Mouse (Mus musculus) hindbrain, embryonic 16.5 days (tissue): Measurements from ENCODE around the gene Spc24. TPM values are rescaled to one million over a fixed set of nuclear protein-coding genes. Genes with fewer than 3 reads are reported as not detected.
A peak's percentile ranks its signal among the peaks of the same experiment; 100 is the strongest.
"Not testable (repeated sequence)": the region's sequence is repeated elsewhere in the genome, so short reads cannot be mapped to it uniquely, and the experiment has no call there.

Experiments used
- ATAC-seq: fragments of 200-750 bp; cut with Nextera tagmentation; 2 replicates; pipeline ENCODE4 v1.8.0; 2017; ENCODE audit warnings: moderate TSS enrichment, moderate library complexity
- H3K27ac ChIP-seq: fragments of 300-500 bp; sonication (generic); 2 replicates; pipeline ENCODE4 v1.5.1; 2014; ENCODE audit warnings: low read depth, mild to moderate bottlenecking, control low read depth, low read length, moderate library complexity
- H3K27me3 ChIP-seq: fragments of 300-500 bp; sonication (generic); replicated peaks from 2 replicates; pipeline ENCODE4 v1.6.1; 2014; ENCODE audit warnings: low read length; ENCODE audit not compliant: control insufficient read depth, insufficient read depth
- H3K36me3 ChIP-seq: fragments of 300-500 bp; sonication (generic); 2 replicates; pipeline ENCODE4 v1.6.1; 2014; ENCODE audit warnings: mild to moderate bottlenecking, low read length, moderate library complexity, mixed read lengths; ENCODE audit not compliant: control insufficient read depth, insufficient read depth
- H3K4me1 ChIP-seq: fragments of 300-500 bp; sonication (generic); 2 replicates; pipeline ENCODE4 v1.6.1; 2014; ENCODE audit warnings: low read depth, low read length; ENCODE audit not compliant: control insufficient read depth, insufficient read depth
- H3K4me2 ChIP-seq: fragments of 300-500 bp; sonication (generic); 2 replicates; pipeline ENCODE4 v1.6.1; 2014; ENCODE audit warnings: mild to moderate bottlenecking, low read length, control low read depth, moderate library complexity
- H3K4me3 ChIP-seq: fragments of 300-500 bp; sonication (generic); 2 replicates; pipeline ENCODE4 v1.5.1; 2014; ENCODE audit warnings: mild to moderate bottlenecking, low read length, control low read depth, moderate library complexity
- H3K9ac ChIP-seq: fragments of 300-500 bp; sonication (generic); 2 replicates; pipeline ENCODE4 v1.6.1; 2014; ENCODE audit warnings: low read depth, mild to moderate bottlenecking, control low read depth, low read length, moderate library complexity
- H3K9me3 ChIP-seq: fragments of 300-500 bp; sonication (generic); 2 replicates; pipeline ENCODE4 v1.6.1; 2014; ENCODE audit warnings: mild to moderate bottlenecking, low read length, moderate library complexity; ENCODE audit not compliant: control insufficient read depth
- WGBS: fragments of 180-500 bp; shearing (Covaris S2); extraction: QIAGEN DNeasy Blood & Tissue Kit; methylation state at CpG from one replicate; pipeline ENCODE4 v1.1.7; 2014; 5-methylcytosine and 5-hydroxymethylcytosine counted together
- polyA plus RNA-seq: library from polyadenylated mRNA; unstranded; fragments of >200 nt; fragmentation: Nextera tagmentation; extraction: Ambion mirVana; gene quantifications from 2 replicates; pipeline ENCODE4 v1.2.1, GENCODE M21; 2015

Spc24 gene
- polyA plus RNA-seq, 1 experiment from 2014 or later, result 26.0 TPM

DNA sequence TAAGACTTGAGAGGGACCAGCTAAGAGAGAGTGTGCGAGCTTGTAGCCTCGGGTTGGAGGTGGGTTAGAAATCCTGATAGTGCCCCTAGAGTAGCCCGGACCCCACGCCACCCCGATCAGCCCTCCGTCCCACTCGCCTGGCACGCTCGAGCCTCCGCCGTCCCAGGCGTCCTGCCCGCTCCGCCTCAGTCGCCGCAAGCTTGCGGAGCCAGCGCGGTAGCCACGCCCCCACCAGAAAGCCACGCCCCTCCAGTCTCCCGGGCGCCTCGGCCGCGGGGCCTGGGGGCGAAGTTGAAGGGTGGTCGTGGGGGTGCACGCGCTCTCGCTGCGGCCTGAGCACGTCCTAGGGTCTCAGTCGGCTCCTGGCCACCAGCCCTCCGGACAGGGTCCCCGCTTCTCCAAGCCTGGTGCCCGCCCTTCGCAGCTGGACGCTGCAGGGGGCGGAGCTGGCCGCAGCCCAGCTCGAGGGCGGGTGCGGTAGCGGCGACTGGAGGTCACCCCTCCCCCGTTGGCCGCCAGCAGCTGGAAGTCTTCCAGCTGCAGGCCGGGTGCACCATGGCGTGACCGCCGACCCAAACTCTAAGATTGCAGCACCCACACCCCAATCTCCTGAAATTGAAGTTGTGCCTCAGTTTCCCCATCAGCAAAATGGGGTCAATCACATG lies 38.4 kb upstream of the Spc24 start, which contains the start of gene Kank2:
Gene Kank2, minus strand, starts transcription at position 400 of the 665 bp plus-strand sequence.
- Histone ChIP-seq H3K27ac (peak within 1 kb of the TSS; percentile 66), H3K4me3 (peak within 1 kb of the TSS; percentile 70), H3K36me3 (no peaks in the 10 kb centered on the region), H3K27me3 (no peaks in the 10 kb centered on the region; the same call in 1 of the 2 replicates), H3K9me3 (no peaks in the 10 kb centered on the region), H3K4me2 (peak within 1 kb of the TSS; percentile 77), H3K4me1 (peaks cover 13% of the 10 kb centered on the region), H3K9ac (peak within 1 kb of the TSS; percentile 83)
- peak; percentile 79 for ATAC-seq
- under 1% methylated on average over 39 of the region's 52 CpGs for WGBS

GRCm38 (mm10) chr9:21797921-21798344 lies 37.8 kb upstream of the Spc24 start:
- WGBS, result under 1% methylated on average over 25 of the region's 26 CpGs
- no peaks in the 10 kb centered on the region for H3K36me3 ChIP-seq
- H3K4me1 ChIP-seq, result peaks cover 14% of the 10 kb centered on the region
- no peaks in the 10 kb centered on the region for H3K9me3 ChIP-seq
- peak overlapping the region; percentile 70 for H3K4me3 ChIP-seq
- peak; percentile 43 for ATAC-seq
- peak overlapping the region; percentile 83 for H3K9ac ChIP-seq
- no peaks in the 10 kb centered on the region; the same call in 1 of the 2 replicates for H3K27me3 ChIP-seq
- H3K4me2 ChIP-seq, result peak overlapping the region; percentile 77
- peak overlapping the region; percentile 66 for H3K27ac ChIP-seq

DNA sequence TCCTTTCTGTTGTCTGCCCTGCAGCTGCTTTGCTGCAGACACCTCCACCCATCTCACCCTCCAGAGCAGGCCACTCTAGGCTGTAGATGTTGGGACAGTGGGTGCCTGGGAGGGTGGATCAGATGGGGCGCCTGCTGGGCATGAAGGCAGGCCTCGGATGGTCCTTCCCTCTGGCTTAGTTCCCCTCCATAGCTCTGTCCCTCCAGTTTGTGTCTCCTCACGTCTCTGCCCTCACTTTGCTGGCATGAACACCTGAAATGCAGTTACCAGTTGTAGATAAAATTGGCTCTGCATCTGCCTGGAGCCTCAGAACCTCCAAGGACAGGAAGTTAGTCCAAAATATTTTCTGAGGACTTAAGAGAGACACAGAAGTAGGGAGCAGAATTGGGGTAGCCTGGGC lies 36.8 kb upstream of the Spc24 start:
- Histone ChIP-seq H3K4me1 (peaks cover 18% of the 10 kb centered on the region), H3K9ac (no peak overlapping the region), H3K9me3 (no peaks in the 10 kb centered on the region), H3K4me2 (peak overlapping the region; percentile 23), H3K36me3 (no peaks in the 10 kb centered on the region), H3K27ac (no peak overlapping the region), H3K4me3 (no peak overlapping the region), H3K27me3 (no peaks in the 10 kb centered on the region; the same call in 1 of the 2 replicates)
- 86% methylated on average over 3 of the region's 3 CpGs for WGBS
- ATAC-seq, result no peak

GRCm38 (mm10) chr9:21796259-21796658 lies 36.2 kb upstream of the Spc24 start:
- H3K9me3 ChIP-seq, result no peaks in the 10 kb centered on the region
- peak overlapping the region; percentile 2; the same call in 1 of the 2 replicates for H3K4me2 ChIP-seq
- peaks cover 19% of the 10 kb centered on the region for H3K4me1 ChIP-seq
- no peak for ATAC-seq
- H3K36me3 ChIP-seq, result no peaks in the 10 kb centered on the region
- H3K9ac ChIP-seq, result no peak overlapping the region
- 76% methylated on average over 3 of the region's 3 CpGs for WGBS
- H3K27ac ChIP-seq, result peak overlapping the region; percentile 19; the same call in 1 of the 2 replicates
- no peak overlapping the region for H3K4me3 ChIP-seq
- H3K27me3 ChIP-seq, result no peaks in the 10 kb centered on the region; the same call in 1 of the 2 replicates

DNA sequence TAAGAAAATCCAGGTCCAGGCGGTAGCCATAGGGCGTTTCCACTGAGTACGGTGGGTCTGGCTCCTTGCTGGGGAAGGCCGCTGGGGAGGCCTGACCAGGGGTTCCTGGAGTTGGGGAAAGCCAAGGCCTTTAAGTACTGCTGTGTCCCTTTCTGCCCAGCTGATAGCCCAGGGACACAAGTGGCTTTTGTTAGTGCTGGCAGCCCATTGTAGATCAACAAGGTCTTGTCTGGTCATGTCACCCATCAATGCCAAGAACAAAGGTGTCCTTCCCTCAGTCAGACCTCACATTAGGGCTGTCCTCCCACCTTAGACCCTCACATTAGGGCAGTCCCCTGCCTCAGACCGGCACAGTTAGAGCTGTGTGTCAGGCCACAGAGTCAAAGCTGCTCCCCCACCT lies 35.5 kb upstream of the Spc24 start:
- Histone ChIP-seq H3K4me3 (no peak overlapping the region), H3K4me1 (peaks cover 19% of the 10 kb centered on the region), H3K9ac (no peak overlapping the region; the same call in 1 of the 2 replicates), H3K4me2 (peak overlapping the region; percentile 6; the same call in 1 of the 2 replicates), H3K27ac (no peak overlapping the region), H3K9me3 (no peaks in the 10 kb centered on the region), H3K36me3 (no peaks in the 10 kb centered on the region), H3K27me3 (no peaks in the 10 kb centered on the region; the same call in 1 of the 2 replicates)
- no peak for ATAC-seq
- WGBS, result 73% methylated on average over 5 of the region's 5 CpGs

DNA sequence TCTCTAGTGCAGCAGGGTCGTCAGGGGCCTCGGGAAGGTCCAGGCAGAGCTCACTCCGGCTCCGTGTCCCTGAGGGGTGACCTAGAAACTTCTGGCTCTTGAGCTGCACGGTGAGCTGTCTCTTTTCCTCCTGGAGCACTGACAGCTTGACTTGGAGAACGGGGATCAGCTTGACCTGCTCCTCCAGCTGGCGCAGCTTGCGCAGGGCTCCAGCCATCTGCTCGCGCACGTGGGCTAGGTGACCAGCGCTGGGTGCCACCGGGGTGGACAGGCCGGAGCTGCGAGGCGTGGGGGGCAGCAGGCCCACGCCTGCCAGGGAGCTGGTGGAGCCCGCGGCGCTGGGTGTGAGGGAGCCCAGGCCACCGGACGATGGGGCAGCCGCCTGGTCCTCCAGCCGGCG lies 34.8 kb upstream of the Spc24 start:
- no peak overlapping the region for H3K27ac ChIP-seq
- H3K4me3 ChIP-seq, result no peak overlapping the region
- no peak for ATAC-seq
- H3K9ac ChIP-seq, result no peak overlapping the region; the same call in 1 of the 2 replicates
- H3K27me3 ChIP-seq, result no peaks in the 10 kb centered on the region; the same call in 1 of the 2 replicates
- H3K9me3 ChIP-seq, result no peaks in the 10 kb centered on the region
- H3K36me3 ChIP-seq, result no peaks in the 10 kb centered on the region
- H3K4me1 ChIP-seq, result peaks cover 19% of the 10 kb centered on the region
- no peak overlapping the region for H3K4me2 ChIP-seq
- 89% methylated on average over 24 of the region's 25 CpGs for WGBS

DNA sequence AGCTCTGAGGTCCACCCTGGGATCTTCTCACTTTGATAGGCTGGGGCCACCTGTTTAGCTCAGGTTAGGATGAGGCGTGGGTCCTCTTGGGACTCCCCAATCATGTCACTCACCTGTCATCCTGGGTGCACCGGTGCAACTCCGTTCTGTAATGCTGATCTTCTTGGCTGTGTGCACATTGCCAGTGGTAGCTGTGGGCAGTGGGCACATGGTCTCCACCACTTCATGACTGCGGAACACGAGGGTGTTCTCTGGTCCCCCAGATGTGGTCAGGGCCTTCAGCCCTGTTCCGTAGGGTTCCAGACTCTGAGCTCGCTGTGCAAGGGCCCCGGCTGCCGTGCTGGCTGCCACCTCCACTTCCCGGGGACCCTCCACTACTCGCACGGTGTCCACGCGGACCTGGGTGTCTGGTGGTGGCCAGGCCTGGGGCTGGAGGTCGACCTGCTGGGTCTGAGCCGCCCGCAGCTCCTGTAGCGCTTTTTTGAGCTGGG lies 34.3 kb upstream of the Spc24 start:
- no peak overlapping the region for H3K4me3 ChIP-seq
- H3K4me2 ChIP-seq, result no peak overlapping the region
- peaks cover 19% of the 10 kb centered on the region for H3K4me1 ChIP-seq
- H3K9ac ChIP-seq, result no peak overlapping the region
- H3K27ac ChIP-seq, result no peak overlapping the region
- H3K9me3 ChIP-seq, result no peaks in the 10 kb centered on the region
- no peak for ATAC-seq
- H3K27me3 ChIP-seq, result no peaks in the 10 kb centered on the region; the same call in 1 of the 2 replicates
- 94% methylated on average over 18 of the region's 18 CpGs for WGBS
- no peaks in the 10 kb centered on the region for H3K36me3 ChIP-seq

GRCm38 (mm10) chr9:21793507-21793906 lies 33.4 kb upstream of the Spc24 start:
- ATAC-seq, H3K9ac ChIP-seq: not testable (repeated sequence)

DNA sequence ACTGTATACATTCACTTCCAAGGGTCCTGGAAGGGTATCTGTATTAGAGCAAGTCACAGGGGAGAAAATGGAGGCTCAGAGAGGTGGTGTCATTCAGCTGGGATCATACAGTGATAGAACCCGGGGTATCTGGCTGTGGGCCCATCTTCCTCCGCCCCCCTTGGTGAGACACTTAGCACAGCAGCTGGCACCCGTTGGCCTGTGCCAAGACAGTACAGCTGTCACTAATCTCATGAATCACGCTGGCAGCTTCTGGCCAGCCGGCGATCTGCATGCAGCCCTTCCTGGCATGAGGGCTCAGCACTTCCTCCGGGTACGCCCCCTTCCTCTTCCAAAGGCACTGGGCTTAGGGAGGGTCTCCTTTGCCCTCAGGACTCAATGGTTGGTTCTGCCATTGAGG lies 32.5 kb upstream of the Spc24 start:
- H3K4me1 ChIP-seq, result peaks cover 11% of the 10 kb centered on the region
- H3K9ac ChIP-seq, result no peak overlapping the region; the same call in 1 of the 2 replicates
- H3K9me3 ChIP-seq, result no peaks in the 10 kb centered on the region
- no peaks in the 10 kb centered on the region for H3K36me3 ChIP-seq
- H3K27me3 ChIP-seq, result no peaks in the 10 kb centered on the region
- H3K27ac ChIP-seq, result no peak overlapping the region
- ATAC-seq, result peak; percentile 46
- H3K4me2 ChIP-seq, result no peak overlapping the region
- 35% methylated on average over 8 of the region's 8 CpGs for WGBS
- no peak overlapping the region for H3K4me3 ChIP-seq

More at GRCm38 (mm10) chr9:21793507-21793906, 33.4 kb upstream of the Spc24 start:
- H3K4me1 ChIP-seq, result peaks cover 16% of the 10 kb centered on the region
- H3K27me3 ChIP-seq, H3K27ac ChIP-seq, H3K36me3 ChIP-seq, H3K4me3 ChIP-seq, H3K9me3 ChIP-seq, H3K4me2 ChIP-seq: not testable (repeated sequence)
- over 99% methylated on average over 6 of the region's 6 CpGs for WGBS
